21 mouse cellular contexts compared by ENCODE assay signal in genomic region chr2:133397566-133397965, GRCm38 (mm10).
A peak's percentile ranks its signal among the peaks of the same experiment; 100 is the strongest.
DNase-seq lines count a peak whose midpoint lies in the region; ATAC-seq and TF ChIP-seq lines count a peak whose summit lies in the region.
"Had no signal": no experiment of that assay in that cellular context is flagged by ENCODE, and none has a peak within 500 bp of the region (broad histone marks: within the 10 kb centered on the region; RNA-seq: fewer than 3 reads in every experiment).

No protein-coding gene starts in this region.

- ATAC-seq in kidney, embryonic 16.5 days (ENCODE audit: low FRiP score, low TSS enrichment), result no peak
- ATAC-seq in lung, embryonic 14.5 days (ENCODE audit: insufficient read depth), result no peak
- ATAC-seq in activated CD4-positive, CD25-positive, alpha-beta regulatory T cell, adult 4 months, result no peak
- ATAC-seq: forebrain, embryonic 15.5 days; hindbrain, embryonic 16.5 days; Patski had no signal

- intact Hi-C loops in heart, postnatal 25 days (cut with DNase I), result no loop called here

- no peaks in the 10 kb centered on the region for H3K36me3 ChIP-seq in kidney, embryonic 16.5 days (ENCODE audit: insufficient read depth, low read length)
- H3K36me3 ChIP-seq in lung, embryonic 14.5 days (ENCODE audit: insufficient read depth), result no peaks in the 10 kb centered on the region
- H3K36me3 ChIP-seq: embryonic facial prominence, embryonic 12.5 days; forebrain, embryonic 15.5 days; heart, embryonic 13.5 days; hindbrain, embryonic 12.5 days had no signal

- H3K4me3 ChIP-seq in kidney, embryonic 16.5 days (ENCODE audit: low read length), result no peak overlapping the region
- no peak overlapping the region for H3K4me3 ChIP-seq in lung, embryonic 14.5 days (ENCODE audit: low read depth, low read length)
- H3K4me3 ChIP-seq: embryonic facial prominence, embryonic 12.5 days; forebrain, embryonic 15.5 days; heart, embryonic 13.5 days; hindbrain, embryonic 12.5 days had no signal

- TF ChIP-seq CTCF in lung, embryonic 14.5 days (IDR thresholded peaks at IDR 0.05; ENCODE audit: low read depth), result no peak

- no peaks in the 10 kb centered on the region for H3K9me3 ChIP-seq in kidney, embryonic 16.5 days (ENCODE audit: low read length)
- no peaks in the 10 kb centered on the region for H3K9me3 ChIP-seq in lung, embryonic 14.5 days (ENCODE audit: low read depth, low read length)
- H3K9me3 ChIP-seq: embryonic facial prominence, embryonic 12.5 days; forebrain, embryonic 15.5 days; heart, embryonic 13.5 days; hindbrain, embryonic 12.5 days had no signal

- H3K4me1 ChIP-seq in kidney, embryonic 16.5 days (ENCODE audit: insufficient read depth, low read length), result no peaks in the 10 kb centered on the region
- H3K4me1 ChIP-seq in lung, embryonic 14.5 days (ENCODE audit: insufficient read depth), result no peaks in the 10 kb centered on the region
- H3K4me1 ChIP-seq: embryonic facial prominence, embryonic 12.5 days had no signal

- H3K4me2 ChIP-seq in kidney, embryonic 16.5 days (replicated peaks; ENCODE audit: low read depth, low read length), result no peak overlapping the region
- no peak overlapping the region for H3K4me2 ChIP-seq in lung, embryonic 14.5 days
- H3K4me2 ChIP-seq: embryonic facial prominence, embryonic 12.5 days; forebrain, embryonic 15.5 days; heart, embryonic 13.5 days; hindbrain, embryonic 12.5 days had no signal

- no peaks in the 10 kb centered on the region for H3K27me3 ChIP-seq in kidney, embryonic 16.5 days (ENCODE audit: insufficient read depth, low read length)
- no peaks in the 10 kb centered on the region for H3K27me3 ChIP-seq in lung, embryonic 14.5 days (ENCODE audit: insufficient read depth, low read length)
- H3K27me3 ChIP-seq: embryonic facial prominence, embryonic 12.5 days; forebrain, embryonic 15.5 days; heart, embryonic 13.5 days had no signal

- no peak overlapping the region for H3K9ac ChIP-seq in kidney, embryonic 16.5 days (replicated peaks; ENCODE audit: low read length)
- H3K9ac ChIP-seq in lung, embryonic 14.5 days, result no peak overlapping the region
- H3K9ac ChIP-seq: embryonic facial prominence, embryonic 12.5 days; forebrain, embryonic 15.5 days; heart, embryonic 13.5 days; hindbrain, embryonic 12.5 days had no signal

- peak; percentile 5 for DNase-seq in kidney, postnatal 10 days
- DNase-seq in R1 (ENCODE audit: low read depth, low spot score), result peak; percentile 6
- DNase-seq in lung, embryonic 14.5 days, result peak; percentile 38
- DNase-seq in lung, postnatal 25 days (ENCODE audit: low spot score), result peak; percentile 10
- no peak for DNase-seq in adrenal gland, adult (ENCODE audit: inconsistent age in 2 of 2, low spot score in 1 of 2)
- DNase-seq in heart, postnatal 25 days (ENCODE audit: low spot score), result no peak
- DNase-seq: adrenal gland, postnatal 36 days; cerebellum, adult 11-12 months; cerebellum, adult 9-10 months; cerebellum, postnatal 25 days; gastrocnemius, postnatal 36 days; heart, adult 11 months; heart, postnatal 4 days had no signal

- no peak overlapping the region for H3K27ac ChIP-seq in kidney, embryonic 16.5 days (ENCODE audit: low read length)
- H3K27ac ChIP-seq in lung, embryonic 14.5 days (ENCODE audit: low read depth), result no peak overlapping the region
- H3K27ac ChIP-seq: embryonic facial prominence, embryonic 12.5 days; forebrain, embryonic 15.5 days; heart, embryonic 13.5 days; hindbrain, embryonic 12.5 days had no signal

- WGBS in kidney, embryonic 16.5 days, result 8% methylated on average over 2 of the region's 2 CpGs
- WGBS in lung, embryonic 14.5 days, result 15% methylated on average over 2 of the region's 2 CpGs

Comparison
In these comparisons a context has a peak if more than half of its experiments do, and no peak if none do; other contexts are left out.
1. DNase-seq: peak in kidney, postnatal 10 days (single experiment), R1 (single experiment), lung, embryonic 14.5 days (single experiment) and lung, postnatal 25 days (single experiment); none in adrenal gland, adult (0 of 2) and heart, postnatal 25 days (single experiment).